Comparison of ENCODE assay signal across 22 mouse cellular contexts in the genomic region with DNA sequence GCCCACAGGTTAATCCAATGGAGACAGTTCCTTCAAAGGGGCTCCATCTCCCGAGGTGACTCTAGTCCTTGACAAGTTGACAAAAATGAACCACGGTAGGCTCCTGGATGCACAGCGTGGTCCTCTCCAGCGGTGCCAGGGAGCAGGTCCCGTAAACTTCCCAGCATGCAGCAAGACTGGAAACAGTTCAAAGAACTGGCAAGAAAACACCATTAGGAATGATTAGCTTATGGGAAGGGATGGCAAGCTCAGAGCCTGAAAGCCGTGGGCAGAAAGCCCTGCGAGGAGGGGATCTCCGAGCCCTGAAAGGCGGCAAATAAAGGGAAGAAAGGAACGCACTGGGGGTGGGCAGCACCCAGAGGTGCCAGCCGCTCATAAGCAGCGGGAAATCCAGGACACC.
DNase-seq lines count a peak whose midpoint lies in the region; ATAC-seq and TF ChIP-seq lines count a peak whose summit lies in the region.
"Had no signal": no experiment of that assay in that cellular context is flagged by ENCODE, and none has a peak within 500 bp of the region (broad histone marks: within the 10 kb centered on the region; RNA-seq: fewer than 3 reads in every experiment).

No protein-coding gene starts in this region.

- H3K4me1 ChIP-seq in forebrain, embryonic 13.5 days: peaks cover 24% of the 10 kb centered on the region
- peaks cover 15% of the 10 kb centered on the region for H3K4me1 ChIP-seq in forebrain, embryonic 12.5 days
- H3K4me1 ChIP-seq in hindbrain, embryonic 16.5 days (ENCODE audit: control insufficient read depth, insufficient read depth, low read depth, low read length): peaks cover 3% of the 10 kb centered on the region; the same call in 1 of the 2 replicates

- no peak for TF ChIP-seq CTCF in gastrocnemius, adult 2 months (IDR thresholded peaks at IDR 0.05)
- no peak for TF ChIP-seq CTCF in layer of hippocampus, adult 2 months (conservative IDR thresholded peaks at IDR 0.05)

- no peak for DNase-seq in gastrocnemius, adult 2 months
- DNase-seq in gastrocnemius, postnatal 4 days (ENCODE audit: low spot score in 2 of 2): no peak
- no peak for DNase-seq in layer of hippocampus, adult 2 months (ENCODE audit: low spot score in 2 of 2)
- no peak for DNase-seq in layer of hippocampus, postnatal 25 days (ENCODE audit: extremely low spot score in 1 of 2, low spot score in 1 of 2)
- DNase-seq in adrenal gland, adult 8-10 months: no peak
- DNase-seq: adrenal gland, postnatal 25 days; B cell, adult 2 months; cerebellum, adult 2 months; cerebellum, postnatal 10 days; gastrocnemius, postnatal 10 days; heart, adult 2 months; heart, postnatal 14 days; kidney, adult 18-20 months had no signal

- H3K9ac ChIP-seq in forebrain, embryonic 13.5 days: no peak overlapping the region
- no peak overlapping the region for H3K9ac ChIP-seq in forebrain, embryonic 12.5 days
- no peak overlapping the region for H3K9ac ChIP-seq in hindbrain, embryonic 16.5 days (ENCODE audit: low read depth, low read length)
- H3K9ac ChIP-seq: heart, embryonic 15.5 days; intestine, embryonic 15.5 days had no signal

- peak overlapping the region; percentile 28; the same call in 1 of the 2 replicates for H3K4me2 ChIP-seq in forebrain, embryonic 13.5 days
- no peak overlapping the region for H3K4me2 ChIP-seq in forebrain, embryonic 12.5 days
- peak overlapping the region; percentile 27 for H3K4me2 ChIP-seq in hindbrain, embryonic 16.5 days (ENCODE audit: low read length)
- H3K4me2 ChIP-seq: heart, embryonic 11.5 days; heart, embryonic 15.5 days; intestine, embryonic 15.5 days had no signal

- intact Hi-C loops in gastrocnemius, adult 2 months (cut with DNase I): no loop called here

- no peak for ATAC-seq in forebrain, embryonic 13.5 days
- ATAC-seq in forebrain, embryonic 12.5 days (ENCODE audit: low FRiP score): no peak
- no peak for ATAC-seq in hindbrain, embryonic 16.5 days
- ATAC-seq: CD4-positive, CD25-positive, alpha-beta regulatory T cell, adult 4 months; intestine, embryonic 15.5 days had no signal

- H3K27me3 ChIP-seq in forebrain, embryonic 13.5 days: 0 out of 2 replicates have a peak, but pooled peaks cover 3% of the 10 kb centered on the region
- peaks cover 4% of the 10 kb centered on the region; the same call in 1 of the 2 replicates for H3K27me3 ChIP-seq in forebrain, embryonic 12.5 days
- H3K27me3 ChIP-seq in hindbrain, embryonic 16.5 days (replicated peaks; ENCODE audit: control insufficient read depth, insufficient read depth, low read length): no peaks in the 10 kb centered on the region
- H3K27me3 ChIP-seq: heart, embryonic 15.5 days; intestine, embryonic 15.5 days had no signal

- no peaks in the 10 kb centered on the region for H3K9me3 ChIP-seq in forebrain, embryonic 13.5 days (replicated peaks)
- H3K9me3 ChIP-seq in forebrain, embryonic 12.5 days: no peaks in the 10 kb centered on the region
- no peaks in the 10 kb centered on the region for H3K9me3 ChIP-seq in hindbrain, embryonic 16.5 days (ENCODE audit: control insufficient read depth, low read length)
- H3K9me3 ChIP-seq: embryonic facial prominence, embryonic 10.5 days; heart, embryonic 15.5 days; intestine, embryonic 15.5 days had no signal

- no peak overlapping the region for H3K4me3 ChIP-seq in forebrain, embryonic 13.5 days
- no peak overlapping the region for H3K4me3 ChIP-seq in forebrain, embryonic 12.5 days (replicated peaks)
- 0 out of 2 replicates have a peak overlapping the region, but pooled peaks have one; percentile 19 for H3K4me3 ChIP-seq in gastrocnemius, adult 2 months
- peak overlapping the region; percentile 17; the same call in 1 of the 2 replicates for H3K4me3 ChIP-seq in layer of hippocampus, adult 2 months
- H3K4me3 ChIP-seq in hindbrain, embryonic 16.5 days (ENCODE audit: low read length): no peak overlapping the region
- H3K4me3 ChIP-seq: embryonic facial prominence, embryonic 10.5 days; heart, adult 2 months; heart, embryonic 15.5 days; intestine, embryonic 15.5 days had no signal

- 0 out of 2 replicates have a peak overlapping the region, but pooled peaks have one; percentile 40 for H3K27ac ChIP-seq in forebrain, embryonic 13.5 days
- H3K27ac ChIP-seq in forebrain, embryonic 12.5 days: no peak overlapping the region
- H3K27ac ChIP-seq in gastrocnemius, adult 2 months: no peak overlapping the region
- no peak overlapping the region for H3K27ac ChIP-seq in layer of hippocampus, adult 2 months
- peak overlapping the region; percentile 63; the same call in 1 of the 2 replicates for H3K27ac ChIP-seq in hindbrain, embryonic 16.5 days (ENCODE audit: low read depth, low read length)
- H3K27ac ChIP-seq: embryonic facial prominence, embryonic 10.5 days; heart, adult 2 months; heart, embryonic 15.5 days; intestine, embryonic 15.5 days had no signal

- H3K36me3 ChIP-seq in forebrain, embryonic 13.5 days (ENCODE audit: poor library complexity, severe bottlenecking): no peaks in the 10 kb centered on the region
- H3K36me3 ChIP-seq in forebrain, embryonic 12.5 days (replicated peaks): no peaks in the 10 kb centered on the region
- H3K36me3 ChIP-seq in hindbrain, embryonic 16.5 days (ENCODE audit: control insufficient read depth, insufficient read depth, low read length): no peaks in the 10 kb centered on the region
- H3K36me3 ChIP-seq: embryonic facial prominence, embryonic 10.5 days; G1E; heart, embryonic 15.5 days; intestine, embryonic 15.5 days had no signal

- 57% methylated on average over 12 of the region's 12 CpGs for WGBS in forebrain, embryonic 13.5 days
- WGBS in forebrain, embryonic 12.5 days: 70% methylated on average over 12 of the region's 12 CpGs
- 59% methylated on average over 12 of the region's 12 CpGs for WGBS in hindbrain, embryonic 16.5 days

Comparison
In these comparisons a context has a peak if more than half of its experiments do, and no peak if none do; other contexts are left out.
1. H3K27ac ChIP-seq: peak in forebrain, embryonic 13.5 days (single experiment) and hindbrain, embryonic 16.5 days (single experiment); none in forebrain, embryonic 12.5 days (single experiment), gastrocnemius, adult 2 months (single experiment) and layer of hippocampus, adult 2 months (single experiment).
2. H3K4me3 ChIP-seq: peak in gastrocnemius, adult 2 months (single experiment) and layer of hippocampus, adult 2 months (single experiment); none in forebrain, embryonic 13.5 days (single experiment), forebrain, embryonic 12.5 days (single experiment) and hindbrain, embryonic 16.5 days (single experiment).